Mouse (Mus musculus) liver, embryonic 16.5 days (tissue): ENCODE measurements around the gene Kcng4. TPM values are rescaled to one million over a fixed set of nuclear protein-coding genes. Genes with fewer than 3 reads are reported as not detected.

ENCODE experiments used
- ATAC-seq: fragments of 200-750 bp; cut with Nextera tagmentation; 2 replicates; pipeline ENCODE4 v1.8.0; 2017; ENCODE audit warnings: low read depth, mild to moderate bottlenecking, moderate number of reproducible peaks, moderate library complexity
- H3K27ac ChIP-seq: fragments of 300-500 bp; sonication (generic); 2 replicates; pipeline ENCODE4 v1.5.1; 2014; ENCODE audit warnings: mild to moderate bottlenecking, low read length
- H3K27me3 ChIP-seq: fragments of 300-500 bp; sonication (generic); 2 replicates; pipeline ENCODE4 v1.6.1; 2014; ENCODE audit warnings: low read depth, low read length, mixed read lengths; ENCODE audit not compliant: control insufficient read depth, insufficient read depth
- H3K36me3 ChIP-seq: fragments of 300-500 bp; sonication (generic); 2 replicates; pipeline ENCODE4 v1.6.1; 2014; ENCODE audit warnings: mild to moderate bottlenecking; ENCODE audit not compliant: control insufficient read depth, insufficient read depth
- H3K4me1 ChIP-seq: fragments of 300-500 bp; sonication (generic); 2 replicates; pipeline ENCODE4 v1.6.1; 2014; ENCODE audit warnings: low read depth, low read length, mixed read lengths; ENCODE audit not compliant: control insufficient read depth
- H3K4me2 ChIP-seq: fragments of 300-500 bp; sonication (generic); 2 replicates; pipeline ENCODE4 v1.6.1; 2014; ENCODE audit warnings: low read depth, low read length, mixed read lengths
- H3K4me3 ChIP-seq: fragments of 300-500 bp; sonication (generic); 2 replicates; pipeline ENCODE4 v1.5.1; 2014; ENCODE audit warnings: low read depth, mild to moderate bottlenecking, low read length
- H3K9ac ChIP-seq: fragments of 300-500 bp; sonication (generic); 2 replicates; pipeline ENCODE4 v1.6.1; 2014; ENCODE audit warnings: low read depth, low read length
- H3K9me3 ChIP-seq: fragments of 300-500 bp; sonication (generic); replicated peaks from 2 replicates; pipeline ENCODE4 v1.6.1; 2016; ENCODE audit warnings: low read length; ENCODE audit not compliant: control insufficient read depth
- WGBS: fragments of 180-500 bp; shearing (Covaris S2); extraction: QIAGEN DNeasy Blood & Tissue Kit; methylation state at CpG from one replicate; pipeline ENCODE4 v1.1.7; 2014; ENCODE audit not compliant: insufficient replicate concordance; 5-methylcytosine and 5-hydroxymethylcytosine counted together
- polyA plus RNA-seq: library from polyadenylated mRNA; unstranded; fragments of >200 nt; fragmentation: Nextera tagmentation; extraction: Ambion mirVana; gene quantifications from 2 replicates; pipeline ENCODE4 v1.2.1, GENCODE M21; 2015

Gene Kcng4
- polyA plus RNA-seq, result not detected in 2 replicates

- Histone ChIP-seq H3K4me2 (no peak within 1 kb of the TSS), H3K9me3 (no peaks in the 10 kb centered on the region), H3K9ac (no peak within 1 kb of the TSS), H3K4me3 (no peak within 1 kb of the TSS), H3K36me3 (no peaks in the 10 kb centered on the region), H3K27ac (no peak within 1 kb of the TSS), H3K4me1 (no peaks in the 10 kb centered on the region), H3K27me3 (peaks cover 37% of the 10 kb centered on the region)
- 28% methylated on average over 6 of the region's 6 CpGs for WGBS
- ATAC-seq, result no peak
These were observed at the start of gene Kcng4 for GRCm38 (mm10) chr8:119635378-119635777. TSS of gene Kcng4 (minus strand) at chr8:119635680.

- Histone ChIP-seq H3K9me3 (no peaks in the 10 kb centered on the region), H3K4me1 (no peaks in the 10 kb centered on the region; the same call in 1 of the 2 replicates), H3K36me3 (no peaks in the 10 kb centered on the region), H3K4me3 (no peak overlapping the region), H3K27ac (no peak overlapping the region), H3K9ac (no peak overlapping the region), H3K27me3 (no peaks in the 10 kb centered on the region; the same call in 1 of the 2 replicates), H3K4me2 (no peak overlapping the region)
- ATAC-seq, result no peak
- 60% methylated on average over 14 of the region's 14 CpGs for WGBS
These were observed 43.7 kb upstream of the Kcng4 start for GRCm38 (mm10) chr8:119679184-119679583.

GRCm38 (mm10) chr8:119678138-119678843 lies 42.8 kb upstream of the Kcng4 start:
- no peaks in the 10 kb centered on the region; the same call in 1 of the 2 replicates for H3K4me1 ChIP-seq
- H3K4me3 ChIP-seq, result no peak overlapping the region
- 10% methylated on average over 18 of the region's 18 CpGs for WGBS
- H3K9me3 ChIP-seq, result no peaks in the 10 kb centered on the region
- H3K27me3 ChIP-seq, result no peaks in the 10 kb centered on the region; the same call in 1 of the 2 replicates
- H3K36me3 ChIP-seq, result no peaks in the 10 kb centered on the region
- H3K27ac ChIP-seq, result no peak overlapping the region
- H3K4me2 ChIP-seq, result peak overlapping the region; percentile 12
- ATAC-seq, result no peak
- no peak overlapping the region for H3K9ac ChIP-seq

GRCm38 (mm10) chr8:119676389-119676788 lies 40.9 kb upstream of the Kcng4 start:
- H3K9ac ChIP-seq, result no peak overlapping the region
- H3K4me3 ChIP-seq, result no peak overlapping the region
- no peaks in the 10 kb centered on the region for H3K9me3 ChIP-seq
- WGBS, result 2% methylated on average over 8 of the region's 8 CpGs
- no peak for ATAC-seq
- no peaks in the 10 kb centered on the region; the same call in 1 of the 2 replicates for H3K4me1 ChIP-seq
- no peak overlapping the region for H3K4me2 ChIP-seq
- no peaks in the 10 kb centered on the region; the same call in 1 of the 2 replicates for H3K27me3 ChIP-seq
- no peaks in the 10 kb centered on the region for H3K36me3 ChIP-seq
- H3K27ac ChIP-seq, result no peak overlapping the region

GRCm38 (mm10) chr8:119675457-119675856 lies 40.0 kb upstream of the Kcng4 start:
- no peak overlapping the region for H3K9ac ChIP-seq
- no peak overlapping the region for H3K4me3 ChIP-seq
- H3K4me2 ChIP-seq, result no peak overlapping the region
- H3K36me3 ChIP-seq, result no peaks in the 10 kb centered on the region
- ATAC-seq, result no peak
- 67% methylated on average over 5 of the region's 5 CpGs for WGBS
- no peak overlapping the region for H3K27ac ChIP-seq
- H3K27me3 ChIP-seq, result no peaks in the 10 kb centered on the region; the same call in 1 of the 2 replicates
- H3K4me1 ChIP-seq, result peaks cover 3% of the 10 kb centered on the region; the same call in 1 of the 2 replicates
- no peaks in the 10 kb centered on the region for H3K9me3 ChIP-seq

GRCm38 (mm10) chr8:119673976-119674555 lies 38.6 kb upstream of the Kcng4 start:
- no peak overlapping the region for H3K4me3 ChIP-seq
- ATAC-seq, result no peak

GRCm38 (mm10) chr8:119670419-119671091 lies 35.1 kb upstream of the Kcng4 start:
- no peak overlapping the region for H3K4me2 ChIP-seq
- 0 out of 2 replicates have a peak, but pooled peaks have one; percentile 17 for ATAC-seq
- no peak overlapping the region for H3K9ac ChIP-seq

More at GRCm38 (mm10) chr8:119673976-119674555, 38.6 kb upstream of the Kcng4 start:
- Histone ChIP-seq H3K27me3 (no peaks in the 10 kb centered on the region; the same call in 1 of the 2 replicates), H3K36me3 (no peaks in the 10 kb centered on the region), H3K9me3 (no peaks in the 10 kb centered on the region), H3K4me1 (peaks cover 4% of the 10 kb centered on the region; the same call in 1 of the 2 replicates), H3K27ac (no peak overlapping the region), H3K9ac (no peak overlapping the region), H3K4me2 (no peak overlapping the region)
- WGBS, result 64% methylated on average over 9 of the region's 11 CpGs

GRCm38 (mm10) chr8:119669284-119669683 lies 33.8 kb upstream of the Kcng4 start:
- WGBS, result 30% methylated on average over 12 of the region's 12 CpGs
- H3K27ac ChIP-seq, result no peak overlapping the region
- no peaks in the 10 kb centered on the region for H3K36me3 ChIP-seq
- peaks cover 4% of the 10 kb centered on the region; the same call in 1 of the 2 replicates for H3K4me1 ChIP-seq
- H3K4me3 ChIP-seq, result no peak overlapping the region
- no peak for ATAC-seq
- no peaks in the 10 kb centered on the region for H3K9me3 ChIP-seq
- H3K27me3 ChIP-seq, result no peaks in the 10 kb centered on the region; the same call in 1 of the 2 replicates
- no peak overlapping the region for H3K4me2 ChIP-seq
- H3K9ac ChIP-seq, result no peak overlapping the region

More at GRCm38 (mm10) chr8:119670419-119671091, 35.1 kb upstream of the Kcng4 start:
- H3K4me1 ChIP-seq, result peaks cover 4% of the 10 kb centered on the region; the same call in 1 of the 2 replicates
- H3K27me3 ChIP-seq, result no peaks in the 10 kb centered on the region; the same call in 1 of the 2 replicates
- no peak overlapping the region for H3K27ac ChIP-seq
- no peaks in the 10 kb centered on the region for H3K36me3 ChIP-seq
- no peaks in the 10 kb centered on the region for H3K9me3 ChIP-seq
- 43% methylated on average over 16 of the region's 16 CpGs for WGBS
- no peak overlapping the region for H3K4me3 ChIP-seq
